Mouse (Mus musculus): ENCODE results near the gene Atf6.

Gene Atf6

GRCm38 (mm10) chr1:170845448-170846307 is 21.9 kb downstream of the Atf6 start:
- no peak for DNase-seq (ENCODE audit: low read depth, low spot score)

GRCm38 (mm10) chr1:170844380-170844779 is 23.2 kb downstream of the Atf6 start:
- peak; percentile 25 for DNase-seq (ENCODE audit: low read depth, low spot score)

DNA sequence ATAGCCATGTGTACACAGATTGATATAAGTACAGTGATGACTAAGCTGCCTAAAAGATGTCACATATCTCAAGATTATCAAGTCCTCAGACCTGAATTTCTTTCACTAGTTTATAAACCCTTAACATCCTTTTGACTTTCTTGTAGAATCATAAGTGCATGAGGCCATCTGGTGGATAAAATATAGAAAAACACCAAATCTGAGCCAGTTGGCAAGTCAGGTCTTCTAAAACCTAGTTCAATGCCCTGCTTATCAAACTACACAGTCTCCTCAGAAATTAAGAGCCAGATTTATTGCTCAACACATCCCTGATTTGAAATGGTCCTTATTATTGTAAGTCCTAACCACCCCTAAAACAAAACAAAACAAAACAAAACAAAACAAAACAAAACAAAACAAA is 27.9 kb downstream of the Atf6 start:
- no peak for DNase-seq (ENCODE audit: low read depth, low spot score)

DNA sequence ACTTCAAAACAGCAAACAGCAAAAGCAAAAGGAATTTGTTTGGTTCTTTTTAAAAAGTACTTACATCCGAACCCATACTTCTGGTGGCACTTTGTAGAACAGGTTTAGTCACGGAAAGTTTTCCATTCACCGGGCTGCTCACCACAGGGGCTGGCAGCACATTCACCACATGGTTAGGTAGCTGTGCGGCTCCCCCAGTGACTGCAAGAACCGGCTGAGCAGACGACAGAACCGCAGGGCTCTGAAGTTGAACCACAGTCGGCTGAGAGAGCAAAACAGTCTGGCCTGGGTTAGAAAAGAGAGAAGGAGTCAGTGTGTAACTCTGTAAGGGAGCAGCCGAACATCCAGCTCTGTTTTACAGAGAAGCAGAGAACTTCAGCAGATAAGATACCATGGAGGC is 32.8 kb downstream of the Atf6 start:
- no peak for DNase-seq (ENCODE audit: low read depth, low spot score)

GRCm38 (mm10) chr1:170829781-170830180 is 37.8 kb downstream of the Atf6 start:
- no peak for DNase-seq (ENCODE audit: low read depth, low spot score)

GRCm38 (mm10) chr1:170829344-170829743 is 38.2 kb downstream of the Atf6 start:
- no peak for DNase-seq (ENCODE audit: low read depth, low spot score)

- DNase-seq (ENCODE audit: low read depth, low spot score): no peak
Measured at GRCm38 (mm10) chr1:170820103-170820814, 47.3 kb downstream of the Atf6 start.

DNA sequence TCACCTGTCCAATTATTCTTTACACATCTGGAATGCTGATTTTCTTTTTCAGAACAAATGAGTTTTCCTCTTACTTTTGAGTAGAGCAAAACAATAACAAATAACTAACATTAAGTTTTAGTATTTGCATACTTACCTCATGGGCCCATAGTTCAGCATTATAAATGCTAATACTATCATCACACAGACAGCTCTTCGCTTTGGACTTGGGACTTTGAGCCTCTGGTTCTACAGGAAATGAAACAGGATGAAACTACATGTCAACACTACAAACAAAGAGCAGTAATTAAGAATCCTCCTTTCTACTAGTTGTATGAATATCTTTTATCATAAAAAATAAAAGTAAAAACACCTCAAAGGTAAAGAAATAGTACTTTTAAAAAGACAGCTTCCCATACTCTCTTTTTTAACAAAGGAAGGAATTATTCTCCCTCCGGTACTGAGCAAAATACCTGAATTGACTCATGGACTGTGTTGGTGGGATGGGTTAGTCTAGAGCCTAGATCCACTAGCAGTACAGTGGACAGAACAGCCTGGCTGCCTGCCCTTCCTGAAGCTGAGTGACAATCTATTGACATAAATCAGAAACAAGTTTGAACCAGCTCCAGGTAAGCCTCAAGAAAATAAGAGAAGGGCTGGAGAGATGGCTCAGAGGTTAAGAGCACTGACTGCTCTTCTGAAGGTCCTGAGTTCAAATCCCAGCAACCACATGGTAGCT is 52.1 kb downstream of the Atf6 start:
- no peak for DNase-seq (ENCODE audit: low read depth, low spot score)

DNA sequence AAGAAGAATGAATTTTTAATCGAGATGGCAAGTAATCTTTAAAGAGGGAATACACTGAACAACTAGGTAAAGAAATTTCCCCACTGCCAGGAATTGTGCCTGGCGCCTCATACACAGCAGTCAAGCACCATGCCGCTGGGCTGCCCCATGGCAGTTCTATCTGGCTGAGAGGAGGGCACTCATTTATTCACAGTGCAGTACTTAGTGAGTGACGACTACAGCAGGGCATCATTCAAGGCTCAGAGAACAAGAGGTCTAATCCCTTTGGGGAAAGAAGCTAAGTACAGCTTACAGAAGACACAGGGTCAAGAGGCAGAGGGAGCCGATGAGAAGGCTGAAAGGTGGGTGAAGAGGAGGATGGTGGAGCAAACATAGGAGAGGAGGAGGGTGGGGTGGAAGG is 54.7 kb downstream of the Atf6 start:
- DNase-seq (ENCODE audit: low read depth, low spot score): no peak

DNA sequence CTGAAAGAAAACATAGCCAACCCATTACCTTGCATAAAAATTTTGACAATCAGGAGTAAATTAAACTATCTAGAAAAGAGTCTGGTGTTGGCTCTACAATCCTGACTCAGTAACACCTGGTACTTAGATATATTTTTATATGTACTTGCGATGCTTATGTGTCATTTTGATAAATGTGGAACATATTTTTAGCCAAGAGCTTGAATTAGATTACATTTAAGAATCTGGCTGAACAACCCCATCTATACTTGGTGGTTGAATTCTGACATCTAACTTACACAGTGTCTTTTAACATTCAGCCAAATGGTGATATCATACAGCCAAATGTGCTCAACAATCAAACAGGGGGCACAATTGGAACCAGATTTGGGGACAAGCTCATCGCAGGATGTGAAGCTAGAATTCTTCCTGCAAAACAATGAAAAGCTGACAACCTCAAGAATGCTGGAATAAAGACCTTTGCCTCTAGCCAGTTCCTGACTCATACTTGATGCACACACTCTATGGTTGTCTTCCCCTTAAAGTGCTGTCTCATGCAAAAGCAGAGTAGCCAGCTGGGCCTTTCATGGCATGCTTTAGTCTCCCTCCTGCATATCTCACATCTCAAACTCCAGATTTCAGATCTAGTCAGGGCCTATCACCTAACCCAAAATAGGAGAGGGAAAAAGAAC is 59.8 kb downstream of the Atf6 start:
- no peak for DNase-seq (ENCODE audit: low read depth, low spot score)

GRCm38 (mm10) chr1:170804721-170805120 is 62.9 kb downstream of the Atf6 start:
- no peak for DNase-seq (ENCODE audit: low read depth, low spot score)

GRCm38 (mm10) chr1:170802669-170803068 is 64.9 kb downstream of the Atf6 start:
- no peak for DNase-seq (ENCODE audit: low read depth, low spot score)

- no peak for DNase-seq (ENCODE audit: low read depth, low spot score)
Measured at GRCm38 (mm10) chr1:170800694-170801093, 66.9 kb downstream of the Atf6 start.

- no peak for DNase-seq (ENCODE audit: low read depth, low spot score)
Measured at GRCm38 (mm10) chr1:170795741-170796347, 71.7 kb downstream of the Atf6 start.

GRCm38 (mm10) chr1:170791542-170791941 is 76.0 kb downstream of the Atf6 start:
- DNase-seq (ENCODE audit: low read depth, low spot score): no peak

- no peak for DNase-seq (ENCODE audit: low read depth, low spot score)
Measured at GRCm38 (mm10) chr1:170791001-170791400, 76.6 kb downstream of the Atf6 start.

DNA sequence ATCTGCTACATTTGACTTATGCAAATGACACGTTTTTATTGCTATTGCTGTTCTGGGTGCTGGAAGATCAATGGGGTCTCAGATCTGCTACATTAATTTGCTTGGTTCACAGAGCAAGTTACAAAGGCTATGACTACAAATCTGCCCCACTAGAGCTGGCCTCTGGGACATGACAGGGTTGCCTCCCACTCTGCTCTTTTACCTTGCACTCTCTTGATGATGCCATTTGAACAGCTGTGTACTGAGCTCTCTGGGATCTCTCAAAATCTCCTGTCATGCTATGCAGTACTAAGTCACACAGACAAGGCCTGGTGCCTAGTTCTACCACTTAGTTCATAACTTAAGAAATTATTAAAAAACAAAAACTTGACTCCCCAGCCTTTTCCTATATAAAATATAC is 79.9 kb downstream of the Atf6 start:
- DNase-seq (ENCODE audit: low read depth, low spot score): no peak

- no peak for DNase-seq (ENCODE audit: low read depth, low spot score)
Measured at GRCm38 (mm10) chr1:170786570-170787341, 80.8 kb downstream of the Atf6 start.

GRCm38 (mm10) chr1:170777688-170778087 is 89.9 kb downstream of the Atf6 start:
- DNase-seq (ENCODE audit: low read depth, low spot score): no peak

DNA sequence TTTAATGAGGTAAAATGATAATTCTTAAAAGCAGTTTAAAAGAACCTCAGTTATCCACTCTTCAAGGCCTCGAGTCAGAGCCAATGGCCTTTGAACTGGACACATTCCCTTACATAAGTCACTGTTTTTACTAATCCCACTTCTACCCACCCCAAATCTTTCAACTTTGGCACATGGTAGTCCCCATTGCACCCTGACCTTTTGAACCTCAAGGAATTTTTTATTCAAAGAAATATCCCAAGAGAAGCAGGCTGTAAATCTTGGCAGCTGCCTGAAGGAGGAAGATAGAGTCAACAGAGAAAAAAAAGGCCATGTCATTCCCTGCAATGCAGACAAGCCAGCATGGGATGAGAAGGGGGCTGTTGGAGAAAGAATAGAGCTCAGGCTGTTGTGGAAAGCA is 93.1 kb downstream of the Atf6 start:
- DNase-seq (ENCODE audit: low read depth, low spot score): no peak

DNA sequence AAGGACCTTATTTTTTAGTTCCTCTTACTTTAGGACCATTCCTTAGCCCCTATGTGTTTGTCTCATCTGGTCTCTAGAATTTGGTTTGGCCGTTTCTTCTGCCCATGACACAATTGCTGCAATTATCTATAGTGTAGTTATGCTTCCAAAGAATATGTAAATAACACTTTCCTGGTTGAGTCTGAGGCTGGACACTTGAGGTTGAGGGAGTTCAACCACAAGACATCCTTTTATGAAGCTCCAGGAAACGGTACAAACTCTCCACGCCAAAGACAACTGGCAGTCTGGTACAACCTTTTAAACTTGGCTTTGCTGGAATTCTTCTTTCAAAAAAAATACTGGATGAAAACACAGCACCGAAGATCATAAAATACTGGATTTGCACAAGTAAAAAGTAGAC is 94.1 kb downstream of the Atf6 start:
- no peak for DNase-seq (ENCODE audit: low read depth, low spot score)

Measured in ES-CJ7 (cell line).